Mouse (Mus musculus): ENCODE data around the gene Htra2. TPM values are rescaled to one million over a fixed set of nuclear protein-coding genes. Genes with fewer than 3 reads are reported as not detected.

The Htra2 gene
- total RNA-seq, 2 experiments from 2014 or later, result 30.1 to 33.5 TPM

GRCm38 (mm10) chr6:83010010-83010409 lies 45.1 kb downstream of the Htra2 start:
- DNase-seq (ENCODE audit: low spot score in 2 of 2), result no peak

GRCm38 (mm10) chr6:83008659-83009058 lies 46.4 kb downstream of the Htra2 start:
- DNase-seq (ENCODE audit: low spot score in 2 of 2), result no peak

DNA sequence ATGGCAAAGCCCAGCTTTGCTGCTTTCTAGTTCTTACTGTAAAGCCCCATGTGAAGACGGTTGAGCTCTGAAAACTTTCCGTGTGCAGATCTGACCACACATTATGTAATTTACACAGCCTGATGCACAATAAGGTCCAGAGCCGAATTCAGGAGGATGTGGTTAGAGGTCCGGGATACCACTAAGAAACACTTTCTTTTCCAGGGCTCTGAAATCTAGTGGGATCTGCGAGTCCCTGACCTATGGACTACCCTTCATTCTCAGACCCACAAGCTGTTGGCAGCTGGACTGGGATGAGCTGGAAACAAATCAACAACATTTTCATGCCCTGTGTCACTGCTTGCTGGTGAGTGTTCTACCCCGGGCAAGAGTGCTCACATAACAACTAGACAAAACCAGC lies 49.0 kb downstream of the Htra2 start:
- DNase-seq (ENCODE audit: low spot score in 2 of 2), result no peak

DNA sequence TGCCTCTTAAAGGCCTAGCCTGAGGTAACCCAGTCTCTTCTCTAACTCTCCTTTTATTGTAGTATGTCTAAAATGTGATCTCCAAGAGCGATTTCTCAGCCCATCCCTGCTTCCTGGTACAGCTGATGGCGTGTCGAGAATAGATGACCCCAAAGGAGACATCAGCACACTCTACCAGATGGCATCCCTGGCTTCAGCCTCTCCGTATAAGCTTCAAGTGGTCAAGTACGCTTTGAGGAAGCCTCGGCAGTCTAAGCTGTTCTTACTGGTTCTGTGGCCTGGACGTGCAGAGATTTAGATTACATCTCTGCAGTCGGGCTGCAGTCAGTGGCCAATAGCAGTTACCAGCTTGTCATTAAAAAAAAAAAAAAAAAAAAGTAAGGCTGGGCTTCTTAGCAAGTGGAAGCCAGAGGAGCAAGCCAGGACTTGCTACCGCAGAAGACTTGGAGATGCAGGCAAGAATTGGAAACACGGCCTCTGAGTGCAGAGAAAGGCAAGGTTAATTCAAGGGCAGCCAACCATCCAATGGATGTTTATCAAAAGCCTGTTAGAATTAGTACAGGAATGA lies 49.5 kb downstream of the Htra2 start:
- no peak for DNase-seq (ENCODE audit: low spot score in 2 of 2)

GRCm38 (mm10) chr6:83004872-83005271 lies 50.2 kb downstream of the Htra2 start:
- DNase-seq (ENCODE audit: low spot score in 2 of 2), result no peak

GRCm38 (mm10) chr6:83004309-83004708 lies 50.8 kb downstream of the Htra2 start:
- no peak for DNase-seq (ENCODE audit: low spot score in 2 of 2)

GRCm38 (mm10) chr6:83003850-83004249 lies 51.2 kb downstream of the Htra2 start:
- no peak for DNase-seq (ENCODE audit: low spot score in 2 of 2)

- no peak for DNase-seq (ENCODE audit: low spot score in 2 of 2)
Measured at GRCm38 (mm10) chr6:83003082-83003481, 52.0 kb downstream of the Htra2 start.

Small RNA genes within 50 kb of the gene (microRNA-seq; reads per million reads assigned to microRNA genes)
- gene Mir3470a (not detected), gene Mir7040 (not detected)

Other genes starting within 250 kb of the Htra2 start
- 1 to 10 TPM in 1 of 2 experiments, under 1 TPM in 1; 0.78 to 1.0 TPM for gene Sema4f, start 115.5 kb downstream of the Htra2 start, total RNA-seq (2021)
- under 1 TPM in 1 of 2 experiments, not detected in 1; 0.88 TPM for gene M1ap, start 108.4 kb downstream of the Htra2 start, total RNA-seq (2021)
- gene Dok1, start 21.8 kb downstream of the Htra2 start, total RNA-seq (2021), result 10 to 100 TPM in 1 of 2 experiments, 1 to 10 TPM in 1; 9.1 to 10.4 TPM
- 10 to 100 TPM; 15.4 to 17.3 TPM for gene Loxl3, start 21.1 kb downstream of the Htra2 start, total RNA-seq (2021)
- 10 to 100 TPM; 75.5 to 86.3 TPM for gene Aup1, start 752 bp downstream of the Htra2 start, total RNA-seq (2021)
- 1 to 10 TPM in 1 of 2 experiments, under 1 TPM in 1; 0.70 to 1.1 TPM for gene Dqx1, start 2.6 kb upstream of the Htra2 start, total RNA-seq (2021)
- gene Tlx2, start 15.0 kb upstream of the Htra2 start, total RNA-seq (2021), result not detected
- 10 to 100 TPM in 1 of 2 experiments, 1 to 10 TPM in 1; 9.4 to 11.3 TPM for gene Pcgf1, start 22.6 kb upstream of the Htra2 start, total RNA-seq (2021)
- not detected for gene Lbx2, start 31.1 kb upstream of the Htra2 start, total RNA-seq (2021)
- 1 to 10 TPM; 2.5 to 2.8 TPM for gene Ccdc142, start 46.3 kb upstream of the Htra2 start, total RNA-seq (2021)
- 1 to 10 TPM; 2.2 to 2.7 TPM for gene Gm42688, start 46.3 kb upstream of the Htra2 start, total RNA-seq (2021)
- 100 to 1,000 TPM in 1 of 2 experiments, 10 to 100 TPM in 1; 79.5 to 100 TPM for gene Mrpl53, start 53.8 kb upstream of the Htra2 start, total RNA-seq (2021)
- 10 to 100 TPM; 20.0 to 21.9 TPM for gene Mogs, start 60.2 kb upstream of the Htra2 start, total RNA-seq (2021)
- gene Wbp1, start 66.3 kb upstream of the Htra2 start, total RNA-seq (2021), result 10 to 100 TPM; 52.7 to 62.3 TPM
- 10 to 100 TPM; 18.6 to 20.6 TPM for gene Ino80b, start 70.2 kb upstream of the Htra2 start, total RNA-seq (2021)
- 10 to 100 TPM; 31.0 to 34.6 TPM for gene Rtkn, start 80.2 kb upstream of the Htra2 start, total RNA-seq (2021)
- 1 to 10 TPM; 1.9 to 2.5 TPM for gene Wdr54, start 101.1 kb upstream of the Htra2 start, total RNA-seq (2021)
- not detected for gene 1700003E16Rik, start 101.1 kb upstream of the Htra2 start, total RNA-seq (2021)
- gene Dctn1, start 110.6 kb upstream of the Htra2 start, total RNA-seq (2021), result 100 to 1,000 TPM; 140 to 149 TPM
- under 1 TPM in 1 of 2 experiments, not detected in 1; 0.07 TPM for gene Slc4a5, start 164.6 kb upstream of the Htra2 start, total RNA-seq (2021)